Mouse (Mus musculus): ENCODE measurements at regions not wholly inside any gene's neighbourhood (a gene's known extent, or its start where the extent isn't known, plus 50 kb on each side); places are given as distances from the start of the nearest gene placed in this dataset.

DNA sequence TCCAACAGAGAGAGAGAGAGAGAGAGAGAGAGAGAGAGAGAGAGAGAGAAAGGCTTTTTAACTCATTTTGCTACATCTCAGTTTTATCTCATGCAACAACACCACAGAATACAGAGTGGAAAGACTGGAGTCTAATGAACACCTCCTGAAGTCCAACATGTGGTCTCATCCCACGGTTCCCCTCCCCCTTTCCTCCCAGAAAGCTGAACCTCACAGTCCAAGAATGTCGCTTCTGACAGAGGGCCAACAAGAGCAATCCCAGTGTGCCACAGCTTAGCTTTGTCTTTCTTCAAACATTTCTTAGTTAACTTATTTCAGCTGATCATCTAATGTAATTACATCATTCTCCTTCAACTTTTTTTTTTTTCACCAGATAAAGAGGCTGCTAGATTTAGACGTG, 180.5 kb upstream of the Egln3 start:
- TF ChIP-seq CTCF (conservative IDR thresholded peaks at IDR 0.05; ENCODE audit: low read length) (no peak), NANOG (IDR thresholded peaks at IDR 0.05; ENCODE audit: borderline replicate concordance, low read length) (no peak), POU5F1 (IDR thresholded peaks at IDR 0.05; ENCODE audit: borderline replicate concordance, low read length) (no peak)

Measured in E14TG2a.4 (cell line).